Mouse (Mus musculus): ENCODE data around the gene Tinagl1. TPM values are rescaled to one million over a fixed set of nuclear protein-coding genes. Genes with fewer than 3 reads are reported as not detected.
A peak's percentile ranks its signal among the peaks of the same experiment; 100 is the strongest.

Tinagl1 gene
- total RNA-seq, 1 experiment from 2014 or later = 4.8 TPM

GRCm38 (mm10) chr4:130161349-130161748, 13.6 kb downstream of the Tinagl1 start:
- ATAC-seq (replicated peaks; ENCODE audit: low read depth, poor library complexity, severe bottlenecking) = no peak

GRCm38 (mm10) chr4:130156812-130157371, 18.0 kb downstream of the Tinagl1 start:
- 0 out of 2 replicates have a peak, but pooled peaks have one; percentile 32 for ATAC-seq (replicated peaks; ENCODE audit: low read depth, poor library complexity, severe bottlenecking)

GRCm38 (mm10) chr4:130154250-130154649, 20.7 kb downstream of the Tinagl1 start:
- ATAC-seq (replicated peaks; ENCODE audit: low read depth, poor library complexity, severe bottlenecking) = no peak

- ATAC-seq (replicated peaks; ENCODE audit: low read depth, poor library complexity, severe bottlenecking) = peak; percentile 42; the same call in 1 of the 2 replicates
Observed at GRCm38 (mm10) chr4:130148405-130148804, 26.5 kb downstream of the Tinagl1 start.

GRCm38 (mm10) chr4:130141786-130142185, 33.1 kb downstream of the Tinagl1 start:
- no peak for ATAC-seq (replicated peaks; ENCODE audit: low read depth, poor library complexity, severe bottlenecking)

GRCm38 (mm10) chr4:130140992-130141402, 33.9 kb downstream of the Tinagl1 start:
- no peak for ATAC-seq (replicated peaks; ENCODE audit: low read depth, poor library complexity, severe bottlenecking)

- ATAC-seq (replicated peaks; ENCODE audit: low read depth, poor library complexity, severe bottlenecking) = no peak
Observed at GRCm38 (mm10) chr4:130139214-130139492, 35.8 kb downstream of the Tinagl1 start, which contains the start of gene Hcrtr1. Gene Hcrtr1 (minus strand): TSS chr4:130139359.

GRCm38 (mm10) chr4:130138441-130139213, 36.3 kb downstream of the Tinagl1 start:
- peak; percentile 87 for ATAC-seq (replicated peaks; ENCODE audit: low read depth, poor library complexity, severe bottlenecking)

- no peak for ATAC-seq (replicated peaks; ENCODE audit: low read depth, poor library complexity, severe bottlenecking)
Observed at GRCm38 (mm10) chr4:130133399-130133798, 41.5 kb downstream of the Tinagl1 start.

GRCm38 (mm10) chr4:130131448-130132105, 43.3 kb downstream of the Tinagl1 start:
- ATAC-seq (replicated peaks; ENCODE audit: low read depth, poor library complexity, severe bottlenecking) = no peak

GRCm38 (mm10) chr4:130130641-130131350, 44.1 kb downstream of the Tinagl1 start:
- ATAC-seq (replicated peaks; ENCODE audit: low read depth, poor library complexity, severe bottlenecking) = no peak

- ATAC-seq (replicated peaks; ENCODE audit: low read depth, poor library complexity, severe bottlenecking) = no peak
Observed at GRCm38 (mm10) chr4:130130082-130130481, 44.8 kb downstream of the Tinagl1 start.

- ATAC-seq (replicated peaks; ENCODE audit: low read depth, poor library complexity, severe bottlenecking) = no peak
Observed at GRCm38 (mm10) chr4:130128907-130129306, 46.0 kb downstream of the Tinagl1 start.

GRCm38 (mm10) chr4:130125935-130126334, 49.0 kb downstream of the Tinagl1 start:
- no peak for ATAC-seq (replicated peaks; ENCODE audit: low read depth, poor library complexity, severe bottlenecking)

- ATAC-seq (replicated peaks; ENCODE audit: low read depth, poor library complexity, severe bottlenecking) = no peak
Observed at GRCm38 (mm10) chr4:130125164-130125563, 49.8 kb downstream of the Tinagl1 start.

GRCm38 (mm10) chr4:130124110-130124509, 50.8 kb downstream of the Tinagl1 start:
- no peak for ATAC-seq (replicated peaks; ENCODE audit: low read depth, poor library complexity, severe bottlenecking)

GRCm38 (mm10) chr4:130123020-130123419, 51.9 kb downstream of the Tinagl1 start:
- ATAC-seq (replicated peaks; ENCODE audit: low read depth, poor library complexity, severe bottlenecking) = no peak

- ATAC-seq (replicated peaks; ENCODE audit: low read depth, poor library complexity, severe bottlenecking) = no peak
Observed at GRCm38 (mm10) chr4:130121560-130121959, 53.4 kb downstream of the Tinagl1 start.

GRCm38 (mm10) chr4:130120752-130121151, 54.2 kb downstream of the Tinagl1 start:
- no peak for ATAC-seq (replicated peaks; ENCODE audit: low read depth, poor library complexity, severe bottlenecking)
